Mouse (Mus musculus): Measurements from ENCODE around the gene Pgls.

The Pgls gene

DNA sequence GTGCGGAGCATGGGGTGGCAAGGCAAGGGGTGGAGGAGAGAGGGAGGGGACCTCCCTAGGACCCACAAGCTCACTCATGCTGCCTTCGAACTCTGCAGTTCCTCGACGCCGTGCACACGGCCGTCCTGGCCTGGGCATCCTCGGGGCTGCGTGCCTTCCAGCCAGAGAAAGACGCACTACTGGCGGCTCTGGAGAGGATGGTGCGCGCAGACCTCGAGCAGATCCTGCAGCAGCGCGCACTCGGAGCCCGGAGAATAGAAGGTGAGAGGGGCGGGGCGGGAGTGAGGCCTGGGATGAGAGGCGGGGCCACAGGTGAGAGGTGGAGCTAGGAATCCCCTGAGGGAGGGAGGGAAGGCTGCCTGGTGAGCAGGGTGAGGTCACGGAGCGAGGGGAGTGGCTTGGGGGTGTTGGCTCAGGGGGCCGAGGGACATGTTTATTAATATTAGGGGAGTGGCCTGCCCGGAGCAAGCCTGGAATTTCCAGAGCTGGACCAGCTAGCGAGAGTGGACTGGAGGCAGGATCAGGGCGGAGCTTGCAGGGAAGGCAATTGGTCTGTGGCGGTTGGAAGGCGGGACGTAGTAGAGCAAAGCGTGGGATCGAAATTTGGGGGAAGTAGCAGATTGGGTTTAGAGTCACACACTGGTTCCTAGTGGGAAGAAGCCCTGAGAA lies 10.8 kb downstream of the Pgls start:
- no peak for DNase-seq

DNA sequence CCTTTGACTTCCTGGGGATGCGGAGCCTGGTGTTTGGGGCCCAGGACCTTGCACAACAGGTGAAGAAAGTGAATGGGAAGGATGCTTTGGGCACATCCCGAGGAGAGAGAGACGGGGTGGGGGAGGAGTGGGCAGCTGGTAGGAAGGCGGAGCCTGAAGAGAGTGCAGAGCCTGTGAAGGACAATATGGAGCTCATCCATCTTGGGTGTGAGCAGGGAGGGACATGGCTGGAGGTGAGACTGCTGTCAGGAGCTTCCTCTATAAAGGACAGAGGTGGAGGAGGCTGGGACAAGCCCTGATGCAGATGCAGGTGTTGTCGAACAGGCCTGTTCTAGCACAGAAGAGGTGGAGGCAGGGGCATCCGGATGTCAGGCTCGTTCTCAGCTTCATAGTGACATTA lies 12.0 kb downstream of the Pgls start:
- DNase-seq = no peak

DNA sequence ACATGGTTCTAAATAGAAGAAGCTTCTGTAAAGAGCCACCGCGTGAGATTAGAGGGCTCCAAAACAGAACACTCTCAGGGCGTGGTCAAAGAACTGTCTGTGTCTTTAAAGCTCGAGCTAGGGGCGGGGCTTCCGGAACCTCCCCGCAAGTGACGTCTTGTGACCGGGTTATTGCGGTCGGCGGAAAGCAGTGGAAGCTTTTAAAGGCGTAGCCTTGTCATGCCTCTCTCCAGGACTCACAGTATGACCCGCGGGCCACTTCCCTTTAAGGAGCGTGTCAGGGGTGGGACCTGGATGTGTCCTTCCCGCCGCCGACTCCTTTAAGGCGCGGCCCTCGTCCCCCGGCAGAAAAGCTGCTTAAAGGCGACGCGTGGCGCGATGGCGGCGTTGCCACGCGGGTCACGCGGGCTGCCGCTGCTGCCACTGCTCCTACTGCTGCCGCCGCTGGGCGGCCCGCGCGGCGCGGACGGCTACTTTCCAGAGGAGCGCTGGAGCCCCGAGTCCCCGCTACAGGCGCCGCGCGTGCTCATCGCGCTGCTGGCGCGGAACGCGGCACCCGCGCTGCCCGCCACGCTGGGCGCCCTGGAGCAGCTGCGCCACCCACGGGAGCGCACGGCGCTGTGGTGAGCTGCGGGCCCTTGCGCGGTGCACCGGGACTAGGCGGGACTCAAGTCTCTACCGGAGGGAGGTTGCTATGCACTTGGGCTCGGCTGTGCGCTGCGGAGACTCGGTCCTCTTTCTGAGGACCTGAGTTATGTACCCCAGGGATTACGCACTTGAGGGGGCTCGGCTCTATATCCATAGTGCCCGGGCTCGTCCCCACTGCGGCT lies 19.1 kb downstream of the Pgls start, which contains the start of gene Colgalt1:
Gene Colgalt1 (plus strand): TSS at position 177 of the 830 bp plus-strand sequence.
- peak; percentile 94 for DNase-seq

DNA sequence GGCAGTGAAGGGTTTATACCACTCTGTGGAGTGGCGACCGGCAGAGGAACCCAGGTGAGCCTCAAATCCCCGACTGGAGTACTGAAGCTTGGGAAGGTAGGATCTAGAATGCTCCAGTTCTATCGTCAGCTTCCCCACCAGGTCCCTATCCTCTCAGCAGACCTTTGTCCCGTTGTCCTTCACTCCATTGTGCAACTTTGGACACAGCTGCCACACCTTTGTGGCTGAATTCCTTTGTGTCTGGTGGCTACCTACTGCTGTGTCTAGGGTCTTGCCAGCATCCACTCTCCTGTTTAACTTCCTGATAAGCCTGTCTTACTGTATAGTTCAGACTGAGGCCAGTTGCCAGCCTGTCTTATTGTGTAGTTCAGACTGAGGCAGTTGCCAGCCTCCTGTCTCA lies 20.2 kb downstream of the Pgls start:
- no peak for DNase-seq

DNA sequence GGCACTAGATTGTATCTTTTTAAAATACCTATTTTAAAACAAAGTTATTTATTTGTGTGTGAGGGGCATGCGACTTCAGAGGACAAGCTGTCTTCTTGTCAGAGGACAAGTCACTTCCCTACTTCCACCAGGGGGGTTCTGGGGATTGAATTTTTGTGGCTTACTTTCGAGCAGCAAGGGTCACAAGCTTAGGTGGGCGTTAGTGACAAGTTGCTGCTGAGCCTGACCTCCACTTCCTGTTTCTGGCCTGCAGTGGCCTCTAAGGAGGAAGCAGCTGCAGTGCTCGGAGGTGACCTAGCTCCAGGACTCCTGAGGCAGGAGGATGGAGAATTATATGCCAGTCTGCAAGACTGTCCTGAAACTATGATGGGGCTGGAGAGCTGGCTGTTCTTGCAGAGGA lies 21.4 kb downstream of the Pgls start:
- DNase-seq = no peak

DNA sequence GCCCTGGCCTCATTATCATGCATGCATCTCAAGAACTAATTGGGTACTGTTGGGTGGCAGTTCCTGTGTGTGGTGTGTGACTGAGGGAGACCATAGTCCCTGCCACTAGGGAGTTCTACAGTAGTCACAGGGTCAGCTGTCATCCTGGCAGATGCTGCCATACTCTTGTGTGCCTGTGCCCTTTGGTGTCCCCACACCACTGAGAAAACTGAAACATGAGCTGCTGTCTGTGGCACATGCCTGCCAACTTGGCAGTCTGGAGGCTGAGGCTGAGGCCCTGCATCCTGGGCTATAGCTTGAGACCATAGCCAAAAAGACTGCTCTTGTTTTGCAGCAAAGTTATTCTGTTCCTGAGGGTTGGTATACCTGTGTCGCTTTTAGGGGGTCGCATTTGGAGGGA lies 27.8 kb downstream of the Pgls start:
- no peak for DNase-seq

DNA sequence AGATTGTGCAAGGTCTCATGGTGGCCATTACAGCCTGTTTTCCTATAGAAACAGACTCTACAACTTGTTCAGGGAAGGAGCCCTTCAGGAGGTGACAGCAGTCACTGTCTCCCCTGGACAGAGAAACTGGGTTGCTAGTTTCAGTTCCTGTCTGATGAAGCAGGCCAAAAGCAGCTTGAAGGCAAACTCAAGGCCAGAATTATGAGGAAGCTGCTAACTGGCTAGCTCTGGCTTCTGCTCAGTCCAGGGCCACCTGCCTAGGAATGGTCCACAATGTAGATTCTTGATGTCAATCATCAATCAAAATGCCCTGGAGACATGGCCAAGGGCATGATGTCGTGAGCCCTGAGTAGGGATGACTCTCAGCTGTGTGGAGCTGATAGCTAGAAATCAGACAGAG lies 33.1 kb downstream of the Pgls start:
- no peak for DNase-seq

DNA sequence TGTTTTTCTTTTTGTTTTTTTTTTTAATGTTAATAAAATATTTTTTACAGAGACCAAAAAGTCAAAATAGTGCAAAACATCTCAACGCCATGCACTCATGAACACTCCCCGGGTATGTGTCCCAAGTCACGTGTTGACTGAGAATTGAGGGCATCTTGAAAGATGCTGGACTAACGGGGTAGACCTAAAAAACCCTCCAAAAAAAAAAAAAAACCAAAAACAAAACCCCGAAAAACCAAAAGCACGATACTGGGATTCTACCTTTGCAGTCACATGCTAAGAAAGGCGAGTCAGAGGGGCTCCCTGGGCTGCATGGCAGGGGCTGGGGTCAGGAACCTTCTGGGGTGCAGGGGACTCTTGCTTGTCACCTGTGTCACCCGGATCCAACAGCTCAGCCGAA lies 34.8 kb downstream of the Pgls start:
- no peak for DNase-seq

DNA sequence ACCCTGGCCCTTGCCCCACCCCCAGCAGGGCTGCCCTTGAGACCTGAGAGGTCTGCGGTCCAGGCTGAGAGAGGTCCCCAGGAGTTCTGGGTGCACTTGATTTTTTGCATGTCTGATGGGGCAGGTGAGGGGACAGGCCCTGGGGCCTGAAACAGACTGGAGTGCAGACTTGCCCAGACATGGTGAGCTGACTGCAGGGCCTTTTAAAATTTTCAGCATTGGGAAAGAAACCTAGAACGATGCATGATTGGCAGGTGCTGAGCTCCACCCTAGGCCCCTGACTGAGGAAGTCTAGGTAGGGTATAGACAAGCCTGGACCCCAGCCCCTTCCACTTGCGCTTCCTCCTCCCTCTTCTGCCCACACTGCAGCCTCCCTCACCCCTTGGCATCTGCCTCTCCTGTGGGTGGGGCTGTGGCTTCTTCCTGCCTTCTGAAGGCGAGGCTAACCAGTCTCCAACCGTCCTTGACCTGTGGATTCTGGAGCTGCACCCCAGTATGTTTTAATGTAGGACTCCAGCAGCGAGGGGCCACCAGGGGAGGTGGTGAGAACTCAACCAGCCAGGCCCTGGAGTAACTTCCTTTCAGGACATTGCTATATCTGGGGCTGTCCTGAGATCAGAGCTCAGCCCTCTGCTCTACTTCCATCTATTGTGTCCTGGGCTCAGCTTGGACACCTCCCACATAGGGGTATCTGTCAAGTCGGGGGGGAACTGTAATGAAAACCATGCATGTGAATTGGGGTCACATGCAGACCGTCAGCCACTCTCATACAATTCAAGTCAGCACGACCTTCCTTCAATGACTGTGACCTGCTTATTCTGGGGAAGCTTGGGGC lies 35.5 kb downstream of the Pgls start:
- DNase-seq = no peak

DNA sequence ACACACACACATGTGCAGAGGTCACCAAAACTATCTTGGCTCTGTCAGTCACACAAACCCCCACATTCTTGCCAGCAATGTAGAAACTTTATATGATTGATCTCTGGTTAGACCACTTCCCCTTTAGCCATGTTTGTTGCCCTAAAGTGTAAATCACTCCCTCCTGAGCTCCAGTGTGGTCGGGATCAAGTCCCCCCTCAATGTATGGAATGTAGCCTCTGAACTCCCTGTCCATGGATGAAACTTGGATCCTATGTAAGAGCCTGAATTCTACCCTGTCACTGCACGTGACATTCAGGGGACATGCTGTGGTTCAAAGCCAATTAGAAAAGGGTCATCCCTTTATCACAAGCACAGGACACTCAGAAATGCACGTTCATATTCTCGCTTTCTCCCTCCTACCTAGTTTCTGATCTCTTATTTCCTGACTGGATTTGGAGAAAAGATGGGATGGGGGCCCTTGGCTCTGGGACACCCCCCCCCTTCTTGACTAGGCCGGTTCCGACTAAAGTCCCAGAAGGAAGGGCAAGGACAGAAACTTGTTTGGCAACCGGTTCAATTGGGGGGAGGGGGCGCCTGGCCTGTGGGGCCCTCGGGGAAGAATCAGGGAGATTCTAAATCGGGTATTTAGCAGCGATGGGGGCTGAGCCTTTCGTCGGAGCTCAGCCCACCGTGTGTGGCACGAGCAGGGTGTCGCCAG lies 36.6 kb downstream of the Pgls start:
- no peak for DNase-seq

DNA sequence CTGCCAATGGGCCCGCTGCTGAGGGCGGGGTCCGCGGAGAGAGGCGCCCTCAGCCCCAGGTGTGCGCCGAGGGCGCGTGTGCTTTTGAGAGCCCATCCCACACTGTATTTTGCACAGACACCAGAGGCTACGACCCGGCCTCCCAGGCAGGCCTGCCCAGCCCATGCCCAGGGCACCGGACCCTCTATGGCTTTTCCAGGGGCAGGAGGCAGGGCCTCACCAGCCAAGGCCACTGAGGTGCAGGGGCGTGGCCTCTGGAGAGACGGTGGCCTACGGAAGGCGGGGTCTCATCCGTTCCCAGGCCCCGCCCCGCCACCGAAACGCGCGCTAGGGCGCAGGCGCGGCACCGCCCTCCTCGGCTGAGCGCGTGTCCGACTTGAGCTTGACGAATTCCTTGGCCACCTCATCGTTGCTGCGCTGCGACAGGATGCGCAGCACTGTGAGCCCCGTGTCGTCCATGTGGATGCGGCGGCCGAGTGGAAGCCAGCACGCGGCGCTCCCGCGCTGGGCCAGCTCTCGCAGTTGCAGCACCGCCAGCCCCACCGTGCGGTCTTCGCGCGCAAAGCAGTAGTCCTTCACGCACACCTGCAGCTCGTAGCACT lies 37.2 kb downstream of the Pgls start:
- DNase-seq = peak; percentile 89

DNA sequence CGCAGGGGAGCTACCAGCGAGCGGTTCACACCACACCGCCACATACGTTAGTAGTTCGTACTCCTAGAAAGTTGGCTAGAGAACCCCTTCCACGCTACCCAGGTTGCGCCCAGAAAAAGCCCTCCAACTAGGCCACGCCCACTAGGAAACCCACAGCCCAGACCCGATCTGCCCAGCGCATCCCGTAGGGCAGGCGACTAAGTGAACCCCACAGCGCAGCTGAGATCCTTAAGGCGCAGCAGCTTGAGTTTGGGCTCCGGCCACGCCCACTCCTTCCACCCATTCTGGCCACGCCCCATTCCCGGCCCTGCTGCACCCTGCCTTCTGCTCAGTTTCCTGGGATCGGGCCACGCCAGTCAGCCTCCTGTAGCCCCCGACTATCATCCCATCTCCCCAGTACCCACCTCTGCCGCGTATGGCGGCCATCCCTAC lies 37.8 kb downstream of the Pgls start:
- no peak for DNase-seq

DNA sequence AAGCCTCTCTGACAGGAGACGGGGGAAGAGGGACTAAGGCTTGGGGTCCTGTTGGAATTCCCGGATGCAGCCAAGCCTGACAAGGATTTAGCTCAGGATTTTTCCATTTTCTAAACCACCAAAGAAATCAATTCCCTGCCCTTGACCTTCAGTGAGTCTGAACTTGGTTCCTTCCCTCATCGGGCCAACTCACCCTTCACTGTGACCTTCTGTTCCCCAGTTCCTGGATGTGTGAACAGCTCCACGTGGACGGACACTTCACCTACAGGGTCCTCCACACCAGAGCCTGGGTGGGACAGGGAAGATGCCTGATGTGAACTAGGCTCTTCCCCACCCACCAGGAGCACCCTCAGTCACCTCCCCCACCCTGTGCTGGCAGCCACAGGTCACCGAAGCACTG lies 38.8 kb downstream of the Pgls start:
- no peak for DNase-seq

DNA sequence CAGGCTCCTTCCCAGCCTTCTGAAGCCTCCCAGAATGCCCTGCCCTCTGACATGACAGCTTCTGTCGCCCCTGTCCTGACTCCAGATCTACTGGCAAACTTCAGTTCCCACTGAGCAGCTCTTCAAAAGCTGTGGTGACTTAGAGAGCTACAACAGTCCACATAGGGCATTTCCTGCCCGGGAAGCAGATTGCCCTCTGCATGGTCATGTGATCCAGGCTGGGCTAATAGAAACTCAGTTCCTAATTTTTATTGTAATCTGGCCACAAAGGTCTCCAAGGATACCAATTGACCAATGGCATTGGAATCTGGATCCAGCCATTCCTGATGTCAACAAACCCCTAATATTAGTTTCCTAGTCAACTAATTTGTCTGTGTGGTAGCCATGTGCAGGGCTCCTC lies 39.9 kb downstream of the Pgls start:
- DNase-seq = no peak

DNA sequence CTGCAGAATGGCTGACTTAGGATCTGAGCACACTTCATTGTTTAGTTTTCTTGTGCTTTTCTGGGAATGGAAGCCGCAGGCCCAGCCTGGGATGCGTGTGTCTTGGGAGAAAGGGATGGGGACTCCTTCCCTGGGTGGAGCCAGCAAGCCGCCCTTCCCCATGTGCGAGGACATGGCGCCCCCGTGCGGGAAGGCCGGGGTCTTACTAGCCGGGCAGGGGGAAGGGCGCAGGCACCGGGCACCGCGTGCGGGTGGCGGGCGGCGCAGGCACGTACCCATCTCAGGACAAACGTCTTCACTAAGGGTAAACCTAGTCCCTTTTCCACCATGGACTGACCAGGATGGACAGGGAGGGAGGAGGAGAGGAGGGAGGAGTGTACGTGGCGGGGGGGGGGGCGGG lies 41.2 kb downstream of the Pgls start:
- DNase-seq = no peak

DNA sequence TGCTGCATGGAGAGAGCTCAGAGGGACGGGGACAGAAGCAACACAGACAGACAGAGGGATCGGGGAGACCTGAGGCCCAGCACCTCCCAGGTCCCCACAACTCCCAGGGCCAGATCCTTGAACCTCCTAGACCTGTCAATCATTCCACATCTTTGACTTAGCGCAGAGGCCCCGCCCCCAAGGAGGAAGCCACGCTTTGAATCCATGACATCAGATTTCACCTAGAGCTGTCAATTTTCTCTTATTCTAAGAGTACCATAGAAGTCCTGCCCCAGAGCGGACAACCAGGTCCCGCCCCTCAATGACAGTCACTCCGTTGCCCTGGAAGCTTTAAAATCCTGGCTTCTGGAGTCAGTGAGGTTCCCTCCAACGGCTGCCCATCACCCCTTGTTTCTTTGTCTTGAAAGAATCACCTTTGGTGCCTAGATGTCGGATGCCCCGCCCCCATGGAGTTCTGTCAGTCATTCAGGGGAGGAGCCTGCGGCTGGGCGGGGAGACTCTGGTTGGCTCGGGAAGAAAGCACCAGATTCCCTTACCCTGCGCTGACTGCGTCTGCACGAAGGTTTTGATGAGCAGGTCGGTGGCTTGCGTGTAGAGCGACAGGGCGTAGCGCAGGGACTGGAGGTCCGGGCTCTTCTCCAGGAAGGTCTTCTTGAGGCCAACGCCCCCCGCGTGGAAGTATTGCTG lies 42.1 kb downstream of the Pgls start:
- DNase-seq = no peak

DNA sequence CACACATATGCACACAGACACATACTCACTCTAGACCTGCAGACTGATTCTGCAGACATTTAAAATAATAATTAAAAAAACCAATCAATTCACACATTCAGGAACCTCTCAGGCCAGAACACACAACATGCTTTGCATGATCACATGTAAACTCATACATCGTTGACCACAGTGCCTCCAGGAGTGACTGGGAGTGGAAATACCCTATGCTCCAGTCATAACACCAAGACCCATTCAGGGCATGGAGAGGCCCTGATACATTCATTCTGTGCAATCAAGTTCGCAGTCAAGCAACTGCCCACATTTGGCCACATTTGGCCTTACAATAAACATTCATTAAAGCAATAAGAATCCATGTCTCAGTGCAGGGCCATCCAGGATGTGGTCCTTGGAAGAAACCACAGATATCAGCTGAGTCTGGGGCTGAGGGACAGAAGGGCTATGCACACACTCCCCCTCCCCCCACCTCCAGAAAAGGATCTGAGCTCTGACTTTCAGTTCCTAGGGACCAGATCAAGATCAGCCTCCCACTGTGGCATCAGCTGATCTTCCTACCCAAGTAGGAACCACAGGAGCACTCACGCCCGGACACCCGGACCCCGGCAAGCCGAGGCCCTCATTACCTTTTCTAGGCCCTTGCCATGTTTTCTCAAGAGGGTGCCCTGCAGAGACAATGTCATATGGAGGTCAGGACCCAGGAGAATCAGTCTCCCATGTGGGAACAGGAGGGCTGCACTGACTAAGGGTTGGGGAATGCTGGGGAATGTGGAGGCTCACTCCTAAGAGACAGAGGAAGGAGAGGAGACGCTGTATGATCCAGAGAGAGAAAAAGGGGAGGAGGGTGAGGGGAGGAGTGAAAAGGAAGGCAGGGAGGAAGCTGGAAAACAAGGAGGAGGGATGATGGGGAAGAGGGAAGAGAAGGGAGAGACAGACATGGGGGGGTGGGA lies 45.4 kb downstream of the Pgls start:
- DNase-seq = no peak

DNA sequence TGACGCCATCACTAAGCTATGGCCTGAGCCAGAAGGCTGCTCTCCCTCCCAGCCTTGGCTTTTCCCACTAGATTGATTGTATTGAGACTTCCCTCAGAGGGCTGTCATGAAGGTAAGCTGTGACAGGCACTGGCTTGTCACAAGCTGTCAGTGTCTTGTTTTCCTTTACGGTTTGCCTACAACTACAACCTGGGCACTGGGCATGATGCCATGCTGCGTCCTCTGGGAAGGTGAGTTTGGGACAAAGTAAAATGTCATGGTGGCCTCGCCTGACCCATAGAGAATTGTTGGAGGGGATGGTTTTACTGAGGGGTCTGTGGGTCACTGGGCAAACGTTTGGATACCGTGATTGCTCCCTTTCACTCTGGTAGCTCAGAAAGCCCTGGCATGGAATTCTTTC lies 46.3 kb downstream of the Pgls start:
- DNase-seq = no peak

DNA sequence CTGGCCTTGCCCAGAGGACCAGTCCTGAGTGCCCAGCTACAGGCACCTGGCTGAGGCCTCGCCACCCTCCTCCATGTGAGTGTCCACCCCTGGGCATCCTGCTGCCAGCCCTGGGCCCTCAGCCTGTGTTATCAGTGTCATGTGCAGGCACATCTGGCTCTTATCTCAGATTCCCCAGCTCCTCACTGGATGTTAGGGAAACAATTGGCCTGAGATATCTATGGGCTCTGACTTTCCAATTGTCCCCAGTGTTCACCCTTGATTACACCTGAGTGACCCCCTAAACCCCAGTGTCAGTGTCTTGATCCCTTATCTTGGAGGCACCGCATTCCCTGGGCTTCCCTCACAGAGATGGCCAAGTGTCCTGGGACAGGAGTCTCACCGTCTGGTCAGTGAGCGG lies 47.3 kb downstream of the Pgls start:
- no peak for DNase-seq

DNA sequence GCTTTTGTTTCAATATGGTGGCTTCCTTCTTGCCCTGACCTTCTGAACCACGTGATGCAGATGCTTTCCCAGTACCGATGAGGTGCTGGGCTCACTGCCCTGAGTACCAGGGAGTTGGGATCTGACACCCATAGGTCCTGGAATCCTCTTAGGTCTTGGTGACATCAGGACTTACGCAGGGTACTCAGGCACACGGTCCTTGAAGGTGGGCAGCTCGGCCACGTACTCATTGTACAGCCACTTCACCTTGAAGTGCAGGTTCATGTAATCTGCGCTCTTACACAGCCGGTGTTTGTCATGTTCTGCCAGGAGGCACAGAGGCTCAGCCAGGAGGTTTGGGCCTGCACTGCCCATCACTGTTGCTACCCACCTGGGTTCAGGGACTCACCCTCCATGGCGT lies 53.5 kb downstream of the Pgls start:
- DNase-seq = no peak
